Mouse (Mus musculus) naive thymus-derived CD4-positive, alpha-beta T cell, adult 2 months (primary cell): ENCODE results near the gene Trim9.

ENCODE experiments used
- DNase-seq: peaks from one replicate; pipeline ENCODE4 v3.0.0-alpha.2; 2011; ENCODE audit warnings: low read depth

Trim9 gene

GRCm38 (mm10) chr12:70347202-70347841 lies at the start of gene Trim9:
TSS of gene Trim9 (minus strand) at chr12:70347614.
- DNase-seq, result peak; percentile 71

DNA sequence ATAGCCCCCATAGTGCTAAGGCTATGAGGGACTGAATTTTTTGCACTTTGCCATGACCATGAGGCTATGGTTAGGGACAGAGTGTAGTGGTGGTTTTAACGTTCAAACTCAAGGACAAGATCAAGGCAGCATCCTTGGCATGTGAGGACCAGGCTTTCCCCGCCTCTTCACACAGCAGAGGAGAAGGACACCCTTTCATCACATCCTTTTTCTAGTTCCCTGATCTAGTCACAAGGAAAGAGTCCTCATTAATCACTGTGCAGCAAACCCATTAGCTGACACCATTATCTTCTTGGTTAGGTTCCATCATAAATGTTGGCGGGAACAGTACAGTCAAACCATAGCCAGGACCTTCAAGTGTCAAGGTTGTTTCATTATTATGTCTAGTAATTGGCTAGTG lies 47.6 kb upstream of the Trim9 start:
- DNase-seq, result no peak

GRCm38 (mm10) chr12:70391236-70391635 lies 43.8 kb upstream of the Trim9 start:
- no peak for DNase-seq

DNA sequence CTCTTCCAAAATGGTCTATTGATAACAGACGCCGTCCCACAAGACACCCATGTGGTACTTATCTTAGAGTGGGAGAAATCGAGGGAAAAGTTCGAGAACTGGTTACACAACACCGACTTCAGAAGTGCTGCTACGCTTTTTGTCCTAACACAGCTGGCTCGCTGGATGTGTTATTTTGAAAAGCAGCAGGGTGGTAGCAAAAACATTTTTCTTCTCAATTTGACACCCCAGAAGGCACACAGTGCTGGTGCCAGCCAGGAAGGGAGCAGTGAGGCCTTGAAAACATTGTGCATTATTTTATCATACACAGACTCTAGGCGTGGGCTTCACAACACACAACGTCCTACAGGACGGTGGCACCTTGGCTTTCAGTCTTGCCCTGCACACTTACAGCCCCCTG lies 27.6 kb upstream of the Trim9 start:
- no peak for DNase-seq

GRCm38 (mm10) chr12:70372874-70373273 lies 25.5 kb upstream of the Trim9 start:
- no peak for DNase-seq

DNA sequence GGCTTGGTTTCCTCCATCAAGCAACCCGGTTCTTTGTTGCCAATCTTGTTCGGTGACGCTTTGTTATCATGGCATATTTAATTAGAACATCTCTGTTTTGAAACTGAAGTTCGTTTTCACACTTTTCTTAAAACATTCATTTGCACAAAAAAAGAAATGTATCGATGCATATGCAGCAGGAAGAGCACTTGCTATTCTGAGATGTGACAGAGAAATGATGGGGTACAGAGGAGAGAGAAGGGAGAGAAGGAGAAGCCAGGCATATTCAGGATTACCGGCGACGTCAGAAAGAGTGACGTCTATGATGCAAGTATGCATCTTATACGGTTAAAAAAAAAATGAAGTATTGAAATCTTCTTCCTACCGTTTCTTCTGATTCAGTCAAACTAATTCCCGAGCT lies 21.9 kb upstream of the Trim9 start:
- no peak for DNase-seq

DNA sequence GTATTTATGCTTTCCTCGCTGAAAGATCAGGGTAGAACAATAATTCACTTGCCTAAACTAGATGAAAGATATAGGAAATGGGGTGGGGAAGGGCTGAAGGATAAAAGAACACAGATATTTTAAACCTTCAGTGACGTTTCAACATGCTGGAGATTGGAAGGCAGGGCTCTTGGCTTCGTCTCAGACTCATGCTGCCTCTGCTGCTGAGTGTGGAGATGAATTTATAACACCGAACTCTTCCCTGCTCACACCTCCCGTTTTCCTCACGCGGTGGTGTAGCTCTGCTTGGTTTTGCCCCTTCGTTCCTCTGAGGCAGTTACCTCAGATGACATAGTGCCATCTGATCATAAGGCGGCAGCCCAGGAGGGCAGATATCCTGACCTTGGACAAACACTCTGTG lies 21.4 kb upstream of the Trim9 start:
- DNase-seq, result no peak

GRCm38 (mm10) chr12:70367326-70368248 lies 20.2 kb upstream of the Trim9 start:
- DNase-seq, result no peak

DNA sequence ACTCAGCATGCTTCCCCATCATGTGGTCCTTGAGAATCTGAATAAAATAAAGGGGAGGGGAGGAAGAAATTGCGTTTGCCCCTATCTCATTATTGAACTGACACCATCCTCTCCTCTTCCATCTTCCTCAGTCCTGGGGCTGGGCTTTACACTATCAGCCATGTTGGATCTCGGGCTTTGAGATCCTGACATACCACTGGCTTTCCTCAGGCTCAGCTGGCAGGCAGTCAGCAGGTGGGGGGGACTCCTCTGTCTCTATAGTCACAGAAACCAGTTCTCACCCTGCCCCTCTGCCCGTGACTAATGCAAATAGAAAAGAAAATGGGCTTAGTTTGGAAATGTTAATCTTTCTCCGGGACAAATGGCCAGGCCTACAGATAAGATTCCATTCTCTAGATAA lies 15.6 kb upstream of the Trim9 start:
- DNase-seq, result no peak

DNA sequence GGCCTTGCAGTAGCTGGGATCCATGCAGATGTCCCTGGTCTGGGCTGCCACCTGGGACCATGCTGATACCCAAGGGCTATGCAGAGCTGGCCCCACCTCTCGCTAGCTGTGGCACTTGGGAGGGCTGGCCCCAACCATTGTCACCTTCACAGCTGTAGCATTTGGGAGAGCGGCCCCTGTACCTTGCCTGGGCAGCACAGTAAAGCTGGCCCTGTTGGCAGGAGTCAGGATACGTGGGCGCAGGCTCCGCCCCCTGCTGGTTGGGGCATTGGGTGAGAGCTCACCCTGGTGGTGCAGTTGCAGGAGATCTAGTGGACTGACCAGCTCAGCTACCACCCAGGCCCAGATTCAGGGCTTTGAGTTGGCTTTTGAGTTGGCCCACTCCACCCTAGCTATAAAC lies 12.9 kb upstream of the Trim9 start:
- peak; percentile 40 for DNase-seq

- no peak for DNase-seq
Observed at GRCm38 (mm10) chr12:70359443-70359842, 12.0 kb upstream of the Trim9 start.

- DNase-seq, result no peak
Observed at GRCm38 (mm10) chr12:70354926-70355325, 7.5 kb upstream of the Trim9 start.

DNA sequence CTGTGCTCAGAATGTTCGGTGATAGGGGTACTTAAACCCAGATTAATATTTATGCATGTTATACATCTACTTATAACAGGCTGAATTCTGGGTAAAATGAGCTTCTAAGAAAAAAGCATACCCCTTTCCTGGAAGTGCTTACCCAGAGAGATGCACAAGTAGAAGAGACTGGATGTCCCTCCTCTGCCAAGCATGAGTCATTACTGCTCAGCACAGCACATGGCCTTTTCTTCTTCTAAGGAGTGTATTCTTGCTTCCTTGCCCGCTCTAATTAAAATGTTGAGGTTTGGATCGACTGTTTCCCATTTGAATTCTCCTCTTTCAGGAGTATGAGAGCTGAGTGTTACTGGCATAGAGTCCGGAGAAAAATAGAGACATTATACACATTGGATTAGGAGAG lies 3.1 kb upstream of the Trim9 start:
- DNase-seq, result no peak

GRCm38 (mm10) chr12:70349788-70350187 lies 2.4 kb upstream of the Trim9 start:
- no peak for DNase-seq

GRCm38 (mm10) chr12:70348026-70348425 lies 612 bp upstream of the Trim9 start:
- DNase-seq, result no peak

GRCm38 (mm10) chr12:70346139-70347026 lies 1.0 kb downstream of the Trim9 start:
- peak; percentile 16 for DNase-seq

DNA sequence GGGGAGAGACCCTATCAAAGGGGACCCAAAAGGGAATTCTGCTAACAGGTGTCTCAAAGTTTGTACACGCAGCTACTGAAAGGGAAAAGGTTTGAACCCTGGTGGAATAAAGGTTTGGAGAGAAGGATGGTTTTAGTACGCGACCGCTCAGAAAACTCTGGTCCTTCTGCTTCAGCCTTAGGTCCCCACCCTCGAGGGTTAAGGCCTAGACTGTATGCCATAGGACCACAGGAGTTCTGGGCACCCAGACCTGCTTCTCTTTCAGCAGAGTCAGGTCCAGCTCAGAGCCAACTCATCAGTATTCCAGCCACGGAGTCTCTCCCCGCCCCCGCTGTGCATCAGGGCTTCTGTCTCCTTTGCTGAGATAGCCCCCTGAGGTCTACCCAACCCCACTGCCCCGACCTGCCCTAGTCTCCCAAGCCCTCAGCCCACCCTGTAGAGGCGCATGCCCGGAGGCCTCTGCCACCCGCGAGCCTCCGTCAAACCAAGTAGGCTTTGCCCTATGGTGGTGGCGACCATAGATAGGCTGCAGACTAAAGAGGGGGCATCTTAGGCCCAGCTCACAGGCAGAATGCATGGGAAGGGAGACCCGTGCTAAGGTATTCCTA lies 1.8 kb downstream of the Trim9 start:
- no peak for DNase-seq

GRCm38 (mm10) chr12:70335176-70335575 lies 12.2 kb downstream of the Trim9 start:
- no peak for DNase-seq

DNA sequence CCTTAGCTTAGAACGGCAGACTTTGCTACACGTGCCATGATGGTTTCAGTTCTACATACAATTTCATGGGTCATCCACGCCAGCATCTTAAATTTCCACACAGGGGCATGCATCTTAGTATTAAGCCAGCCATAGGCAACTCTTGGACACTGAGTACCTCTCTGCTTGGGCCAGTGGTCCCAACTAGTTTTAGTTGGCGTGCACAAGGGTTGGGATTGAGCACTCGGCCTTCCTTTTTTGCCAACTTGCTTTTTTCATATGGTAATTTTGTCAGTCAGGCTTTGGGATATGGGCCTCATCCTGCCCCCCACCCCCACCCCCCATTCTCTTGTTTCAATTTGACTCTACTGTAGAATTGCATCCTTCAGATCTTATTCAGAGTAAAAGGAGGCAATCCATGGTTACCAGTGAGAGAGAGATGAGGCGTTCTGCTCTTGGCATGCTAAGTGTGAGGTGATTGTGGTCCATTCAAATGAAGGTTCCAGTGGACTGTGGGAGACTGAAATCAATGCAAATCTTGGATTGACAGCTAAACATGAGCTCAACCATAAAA lies 14.1 kb downstream of the Trim9 start:
- no peak for DNase-seq

DNA sequence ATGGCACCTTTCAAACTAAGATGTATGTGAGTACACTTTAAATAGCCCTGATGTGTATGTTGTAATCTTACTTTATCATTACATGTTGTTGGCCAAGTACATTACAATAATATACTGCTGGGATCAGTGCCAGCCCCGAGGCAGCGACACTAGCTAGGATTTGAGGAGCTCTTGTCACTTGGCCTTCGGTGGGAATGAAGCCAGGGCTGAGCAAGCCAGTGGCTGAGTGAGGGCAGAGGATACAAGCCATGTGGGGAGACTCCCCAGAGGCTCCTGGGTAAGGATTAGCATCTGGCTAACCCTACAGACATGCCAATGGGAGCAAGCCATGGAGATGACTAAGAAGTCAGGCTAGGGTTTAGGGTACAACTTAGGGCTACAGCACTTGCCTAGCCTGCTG lies 18.4 kb downstream of the Trim9 start:
- no peak for DNase-seq

- no peak for DNase-seq
Observed at GRCm38 (mm10) chr12:70326956-70327355, 20.5 kb downstream of the Trim9 start.

- no peak for DNase-seq
Observed at GRCm38 (mm10) chr12:70326393-70326792, 21.0 kb downstream of the Trim9 start.
